Mouse (Mus musculus) midbrain, embryonic 12.5 days (tissue): ENCODE measurements around the gene Hibadh. TPM values are rescaled to one million over a fixed set of nuclear protein-coding genes. Genes with fewer than 3 reads are reported as not detected.

Source experiments
- ATAC-seq: fragments of 200-750 bp; cut with Nextera tagmentation; 2 replicates; pipeline ENCODE4 v1.8.0; 2017; ENCODE audit warnings: low read depth, moderate TSS enrichment, moderate library complexity; ENCODE audit not compliant: low FRiP score
- H3K27ac ChIP-seq: fragments of 300-500 bp; sonication (generic); replicated peaks from 2 replicates; pipeline ENCODE4 v1.5.1; 2016; ENCODE audit warnings: mild to moderate bottlenecking
- H3K27me3 ChIP-seq: fragments of 300-500 bp; sonication (generic); 2 replicates; pipeline ENCODE4 v1.6.1; 2016; ENCODE audit warnings: mild to moderate bottlenecking
- H3K36me3 ChIP-seq: fragments of 300-500 bp; sonication (generic); 2 replicates; pipeline ENCODE4 v1.6.1; 2016
- H3K4me1 ChIP-seq: fragments of 300-500 bp; sonication (generic); 2 replicates; pipeline ENCODE4 v1.6.1; 2016
- H3K4me2 ChIP-seq: fragments of 300-500 bp; sonication (generic); replicated peaks from 2 replicates; pipeline ENCODE4 v1.6.1; 2016; ENCODE audit warnings: mild to moderate bottlenecking, moderate library complexity
- H3K4me3 ChIP-seq: fragments of 300-500 bp; sonication (generic); 2 replicates; pipeline ENCODE4 v1.5.1; 2016; ENCODE audit warnings: mild to moderate bottlenecking
- H3K9ac ChIP-seq: fragments of 300-500 bp; sonication (generic); replicated peaks from 2 replicates; pipeline ENCODE4 v1.6.1; 2016; ENCODE audit warnings: mild to moderate bottlenecking, moderate library complexity
- H3K9me3 ChIP-seq: fragments of 300-500 bp; sonication (generic); 2 replicates; pipeline ENCODE4 v1.6.1; 2016; ENCODE audit warnings: mild to moderate bottlenecking
- WGBS: fragments of 180-500 bp; shearing (Covaris S2); methylation state at CpG from one replicate; pipeline ENCODE4 v1.1.7; 2016; 5-methylcytosine and 5-hydroxymethylcytosine counted together
- polyA plus RNA-seq: library from polyadenylated mRNA; unstranded; fragments of >200 nt; fragmentation: Nextera tagmentation; extraction: Ambion mirVana; gene quantifications from 2 replicates; pipeline ENCODE4 v1.2.1, GENCODE M21; 2016

Hibadh gene
- polyA plus RNA-seq, 1 experiment from 2014 or later, result 66.3 TPM

DNA sequence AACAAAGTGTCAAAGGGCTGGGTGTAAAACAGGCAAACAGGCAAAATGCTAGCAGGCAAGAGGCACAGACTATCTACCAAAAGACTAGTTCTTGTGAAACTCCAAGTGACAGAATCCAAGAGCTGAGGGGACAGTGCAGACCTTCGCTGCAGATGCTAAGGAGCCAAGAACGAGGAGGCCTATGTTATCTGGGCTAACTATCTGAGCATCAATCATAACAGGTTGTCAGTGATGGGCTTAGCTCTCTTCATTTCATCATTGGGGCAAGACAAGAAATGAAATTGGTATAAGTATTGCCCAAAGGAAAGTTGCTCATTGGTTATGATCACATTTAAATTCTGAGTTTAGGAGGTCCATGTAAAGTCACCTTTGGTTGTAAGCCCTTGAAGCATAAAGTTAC, 4.8 kb downstream of the Hibadh start:
- Histone ChIP-seq H3K4me1 (peaks cover 6% of the 10 kb centered on the region), H3K27ac (no peak overlapping the region), H3K27me3 (no peaks in the 10 kb centered on the region), H3K4me3 (no peak overlapping the region), H3K9ac (no peak overlapping the region), H3K36me3 (no peaks in the 10 kb centered on the region), H3K9me3 (no peaks in the 10 kb centered on the region), H3K4me2 (no peak overlapping the region)
- 96% methylated on average over 2 of the region's 2 CpGs for WGBS
- ATAC-seq, result no peak

GRCm38 (mm10) chr6:52630625-52631024, 9.6 kb downstream of the Hibadh start:
- H3K9me3 ChIP-seq, result no peaks in the 10 kb centered on the region
- no peak overlapping the region for H3K4me2 ChIP-seq
- no peak for ATAC-seq
- 94% methylated on average over 4 of the region's 4 CpGs for WGBS
- H3K4me1 ChIP-seq, result no peaks in the 10 kb centered on the region
- H3K27ac ChIP-seq, result no peak overlapping the region
- H3K4me3 ChIP-seq, result no peak overlapping the region
- no peaks in the 10 kb centered on the region for H3K36me3 ChIP-seq
- H3K9ac ChIP-seq, result no peak overlapping the region
- no peaks in the 10 kb centered on the region for H3K27me3 ChIP-seq

- Histone ChIP-seq H3K4me1 (no peaks in the 10 kb centered on the region), H3K9me3 (no peaks in the 10 kb centered on the region), H3K4me3 (no peak overlapping the region), H3K36me3 (no peaks in the 10 kb centered on the region), H3K27ac (no peak overlapping the region), H3K27me3 (no peaks in the 10 kb centered on the region), H3K4me2 (no peak overlapping the region), H3K9ac (no peak overlapping the region)
- WGBS, result 97% methylated on average over 4 of the region's 4 CpGs
- ATAC-seq, result no peak
Measured at GRCm38 (mm10) chr6:52629180-52629579, 11.0 kb downstream of the Hibadh start.

DNA sequence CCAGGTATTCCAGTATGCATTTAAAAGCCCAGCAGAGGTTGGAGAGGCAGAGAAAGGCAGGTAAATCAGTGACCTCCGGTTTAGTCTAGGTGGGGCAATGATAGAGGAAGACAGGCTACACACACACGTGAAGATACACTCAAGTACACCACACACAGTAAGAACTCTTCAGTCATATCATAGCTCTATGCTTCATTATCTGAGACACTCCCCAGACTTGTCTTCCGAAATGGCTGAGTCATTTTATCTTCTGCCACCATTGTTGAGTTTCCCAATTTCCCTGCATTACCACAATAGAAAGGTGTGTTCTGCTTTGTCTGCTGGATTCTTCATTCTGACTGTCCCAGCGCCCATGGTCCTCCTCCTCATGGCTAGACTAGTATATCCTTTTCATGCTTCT, 13.5 kb downstream of the Hibadh start:
- WGBS, result 93% methylated on average over 4 of the region's 4 CpGs
- no peak overlapping the region for H3K9ac ChIP-seq
- H3K27me3 ChIP-seq, result no peaks in the 10 kb centered on the region
- H3K27ac ChIP-seq, result no peak overlapping the region
- no peaks in the 10 kb centered on the region for H3K4me1 ChIP-seq
- no peak overlapping the region for H3K4me3 ChIP-seq
- no peak for ATAC-seq
- no peaks in the 10 kb centered on the region for H3K9me3 ChIP-seq
- H3K36me3 ChIP-seq, result peaks cover 5% of the 10 kb centered on the region; the same call in 1 of the 2 replicates
- H3K4me2 ChIP-seq, result no peak overlapping the region

DNA sequence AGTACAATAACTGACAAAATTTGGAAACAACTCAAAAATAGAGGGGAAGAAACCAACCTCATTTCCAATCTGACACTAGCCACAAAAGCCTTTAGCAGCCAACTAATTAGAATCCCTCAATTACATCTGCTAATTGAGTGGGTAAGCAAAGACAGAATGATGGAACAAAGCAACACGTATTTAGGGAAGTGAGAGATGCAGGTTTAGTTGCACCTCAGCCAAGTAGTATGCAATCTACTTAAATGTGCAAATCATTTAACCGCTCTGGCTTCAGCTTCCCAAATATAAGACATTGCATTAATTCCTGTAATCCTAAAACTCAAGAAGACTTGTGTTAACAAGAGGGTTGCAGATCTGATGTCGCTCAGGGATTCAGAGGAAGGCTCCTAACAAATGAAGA, 16.4 kb downstream of the Hibadh start:
- Histone ChIP-seq H3K4me2 (no peak overlapping the region), H3K9me3 (no peaks in the 10 kb centered on the region), H3K4me1 (no peaks in the 10 kb centered on the region), H3K27me3 (no peaks in the 10 kb centered on the region), H3K9ac (no peak overlapping the region), H3K36me3 (peaks cover 16% of the 10 kb centered on the region), H3K4me3 (no peak overlapping the region), H3K27ac (no peak overlapping the region)
- ATAC-seq, result no peak
- WGBS, result 90% methylated on average over 3 of the region's 3 CpGs

GRCm38 (mm10) chr6:52621731-52622480, 18.3 kb downstream of the Hibadh start:
- Histone ChIP-seq H3K9me3 (no peaks in the 10 kb centered on the region), H3K27ac (no peak overlapping the region), H3K4me1 (no peaks in the 10 kb centered on the region), H3K27me3 (no peaks in the 10 kb centered on the region), H3K36me3 (peaks cover 16% of the 10 kb centered on the region), H3K4me3 (no peak overlapping the region), H3K4me2 (no peak overlapping the region), H3K9ac (no peak overlapping the region)
- no peak for ATAC-seq
- 79% methylated on average over 11 of the region's 11 CpGs for WGBS

DNA sequence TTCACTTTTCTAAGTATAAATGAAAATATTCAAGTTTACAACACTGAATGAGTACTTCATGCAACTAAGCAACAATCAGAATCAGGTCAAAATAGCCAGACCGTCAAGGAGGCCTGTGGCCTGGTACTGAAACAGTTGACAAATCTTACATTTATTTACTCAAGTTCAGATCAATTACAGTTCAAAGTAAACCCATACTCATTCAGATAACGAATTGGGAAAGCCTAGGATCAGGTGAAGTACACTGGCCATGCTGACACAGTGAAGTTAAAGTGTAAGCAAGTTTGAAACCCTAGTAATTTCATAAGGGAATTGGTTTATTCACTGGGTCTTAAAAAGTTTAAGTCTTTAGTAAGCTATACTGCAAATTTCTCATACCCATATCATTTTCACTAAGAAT, 20.1 kb downstream of the Hibadh start:
- 90% methylated on average over 2 of the region's 2 CpGs for WGBS

GRCm38 (mm10) chr6:52609626-52610352, 30.4 kb downstream of the Hibadh start:
- Histone ChIP-seq H3K4me1 (no peaks in the 10 kb centered on the region), H3K27me3 (no peaks in the 10 kb centered on the region), H3K9me3 (no peaks in the 10 kb centered on the region), H3K4me2 (no peak overlapping the region), H3K9ac (no peak overlapping the region), H3K4me3 (no peak overlapping the region), H3K27ac (no peak overlapping the region), H3K36me3 (peaks cover 14% of the 10 kb centered on the region)
- 85% methylated on average over 6 of the region's 6 CpGs for WGBS
- ATAC-seq, result no peak

More for the DNA sequence above, 20.1 kb downstream of the Hibadh start:
- Histone ChIP-seq H3K4me3 (no peak overlapping the region), H3K4me2 (no peak overlapping the region), H3K27ac (no peak overlapping the region), H3K36me3 (peaks cover 16% of the 10 kb centered on the region), H3K9ac (no peak overlapping the region), H3K27me3 (no peaks in the 10 kb centered on the region), H3K9me3 (no peaks in the 10 kb centered on the region), H3K4me1 (no peaks in the 10 kb centered on the region)
- no peak for ATAC-seq

DNA sequence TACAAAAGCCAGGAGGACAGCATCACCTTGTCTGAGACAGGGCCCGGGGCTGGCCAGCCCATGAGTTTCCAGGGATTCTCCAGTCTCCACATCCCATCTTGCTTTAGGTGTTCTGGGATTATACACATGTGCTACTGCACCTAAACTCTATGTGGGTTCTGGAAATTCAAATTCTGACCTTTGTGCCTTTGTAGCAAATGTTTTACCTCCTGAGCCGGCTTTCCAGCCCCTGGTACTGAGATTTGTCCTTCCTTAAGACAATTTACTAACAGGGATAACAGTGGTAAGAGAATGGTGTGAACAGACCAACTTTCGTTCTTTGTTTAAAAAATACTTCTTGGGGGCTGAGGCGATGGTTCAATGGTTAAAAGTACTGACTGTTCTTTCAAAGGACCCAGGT, 32.1 kb downstream of the Hibadh start:
- Histone ChIP-seq H3K9me3 (no peaks in the 10 kb centered on the region), H3K4me1 (no peaks in the 10 kb centered on the region), H3K27me3 (no peaks in the 10 kb centered on the region), H3K4me2 (no peak overlapping the region), H3K27ac (no peak overlapping the region), H3K9ac (no peak overlapping the region), H3K4me3 (no peak overlapping the region), H3K36me3 (peaks cover 14% of the 10 kb centered on the region)
- WGBS, result 90% methylated on average over 4 of the region's 4 CpGs
- ATAC-seq, result no peak

GRCm38 (mm10) chr6:52606746-52607347, 33.3 kb downstream of the Hibadh start:
- H3K9ac ChIP-seq, result no peak overlapping the region
- H3K4me1 ChIP-seq, result no peaks in the 10 kb centered on the region
- no peak for ATAC-seq
- WGBS, result 87% methylated on average over 7 of the region's 7 CpGs
- H3K27me3 ChIP-seq, result no peaks in the 10 kb centered on the region
- no peak overlapping the region for H3K4me2 ChIP-seq
- no peak overlapping the region for H3K27ac ChIP-seq
- H3K4me3 ChIP-seq, result no peak overlapping the region
- H3K9me3 ChIP-seq, result no peaks in the 10 kb centered on the region
- H3K36me3 ChIP-seq, result peaks cover 14% of the 10 kb centered on the region

- no peaks in the 10 kb centered on the region for H3K27me3 ChIP-seq
- H3K4me3 ChIP-seq, result no peak overlapping the region
- WGBS, result 82% methylated on average over 7 of the region's 7 CpGs
- no peak overlapping the region for H3K4me2 ChIP-seq
- no peak overlapping the region for H3K27ac ChIP-seq
- ATAC-seq, result no peak
- no peak overlapping the region for H3K9ac ChIP-seq
- H3K4me1 ChIP-seq, result no peaks in the 10 kb centered on the region
- no peaks in the 10 kb centered on the region for H3K36me3 ChIP-seq
- H3K9me3 ChIP-seq, result no peaks in the 10 kb centered on the region
Measured at GRCm38 (mm10) chr6:52601706-52602642, 38.2 kb downstream of the Hibadh start.
